Mouse (Mus musculus) ZHBTc4 (cell line): Measurements from ENCODE around the gene Utp20.

ENCODE experiments used
- DNase-seq: peaks from one replicate; pipeline ENCODE4 v3.0.0-alpha.2; 2011; ENCODE audit warnings: low read depth, low spot score

The Utp20 gene

DNA sequence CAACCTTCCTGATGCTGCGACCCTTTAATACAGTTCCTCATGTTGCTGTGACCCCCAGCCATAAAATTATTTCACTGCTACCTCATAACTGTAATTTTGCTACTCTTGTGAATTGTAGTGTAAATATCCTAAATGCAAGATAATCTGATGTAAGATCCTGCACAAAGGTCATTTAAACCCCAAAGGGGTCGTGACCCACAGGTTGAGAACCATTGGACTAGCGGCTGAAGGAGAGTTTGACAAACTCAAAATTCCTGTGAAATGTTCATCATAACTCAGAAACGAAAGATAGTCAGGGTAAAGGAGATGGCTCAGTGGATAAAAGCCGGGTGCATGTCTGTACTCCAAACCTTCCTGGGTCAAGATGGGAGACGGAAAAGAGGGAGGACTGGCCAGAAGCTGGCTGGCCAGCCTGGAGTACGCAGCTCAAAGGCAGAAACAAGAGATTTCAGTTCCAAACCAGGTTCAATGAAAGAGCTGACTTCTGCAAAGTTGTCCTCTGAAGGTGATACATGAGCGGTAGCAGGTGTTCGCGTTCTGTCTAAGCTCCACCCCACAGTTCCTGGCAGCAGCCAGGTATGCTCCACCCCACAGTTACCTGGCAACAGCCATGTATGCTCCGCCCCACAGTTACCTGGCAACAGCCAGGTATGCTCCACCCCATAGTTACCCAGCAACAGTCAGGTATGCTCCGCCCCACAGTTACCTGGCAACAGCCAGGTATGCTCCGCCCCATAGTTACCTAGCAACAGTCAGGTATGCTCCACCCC, 109.4 kb downstream of the Utp20 start:
- DNase-seq: peak; percentile 60

DNA sequence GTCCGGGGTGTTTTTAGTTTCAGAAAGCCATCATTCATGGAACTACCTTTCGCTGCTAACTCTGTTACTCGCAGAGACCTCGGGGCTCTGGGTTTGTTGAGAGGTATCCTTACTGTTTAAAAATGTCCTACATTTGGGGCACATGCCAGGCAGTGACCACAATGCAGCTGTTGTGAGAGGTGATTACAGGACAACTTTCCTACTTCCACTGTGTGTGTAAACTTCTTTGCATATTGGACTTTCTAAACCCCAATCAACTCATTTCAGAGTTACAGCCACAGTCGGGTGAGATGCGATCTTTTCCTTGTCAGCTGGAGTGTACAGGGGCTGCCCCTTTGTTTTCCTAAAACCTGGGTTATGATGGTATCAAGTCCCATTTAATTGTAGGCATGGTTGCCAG, 111.0 kb downstream of the Utp20 start:
- DNase-seq: no peak

DNA sequence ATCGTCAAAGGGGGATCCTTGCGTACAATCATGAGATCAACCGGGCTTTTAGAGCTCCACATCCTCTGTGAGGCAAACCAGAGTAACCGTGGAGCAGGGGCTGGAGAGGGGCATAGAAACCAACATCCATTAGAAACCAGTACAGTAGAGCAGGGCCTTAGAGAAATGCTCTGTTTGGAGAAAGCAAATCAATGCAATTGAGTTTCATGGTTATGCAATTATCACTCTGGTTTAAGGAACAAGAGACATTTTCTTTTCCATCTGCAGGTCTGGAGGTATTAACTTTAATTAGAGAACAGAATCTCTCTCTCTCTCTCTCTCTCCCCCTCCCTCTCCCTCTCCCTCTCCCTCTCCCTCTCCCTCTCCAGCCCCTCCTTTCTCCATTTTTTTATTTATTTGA, 111.9 kb downstream of the Utp20 start:
- DNase-seq: no peak

DNA sequence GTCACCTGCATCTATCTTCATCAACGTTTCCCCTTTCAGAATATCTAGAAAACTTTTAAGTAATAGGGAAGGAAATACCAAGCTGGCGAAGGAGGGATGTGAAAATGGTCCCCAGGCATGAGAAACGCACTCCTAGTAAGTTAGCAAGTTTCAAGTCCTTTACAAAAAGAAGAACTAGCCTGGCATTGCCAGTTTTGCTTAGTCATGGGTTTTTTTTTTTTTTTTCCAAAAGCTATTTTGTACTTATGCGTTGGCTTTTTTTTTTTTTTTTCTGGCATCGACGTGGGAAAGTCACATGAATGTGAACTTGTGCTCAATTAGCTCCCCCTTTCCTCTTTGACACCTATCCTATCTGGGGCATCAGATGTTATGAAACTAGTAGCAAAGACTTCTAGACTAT, 114.2 kb downstream of the Utp20 start:
- DNase-seq: no peak

DNA sequence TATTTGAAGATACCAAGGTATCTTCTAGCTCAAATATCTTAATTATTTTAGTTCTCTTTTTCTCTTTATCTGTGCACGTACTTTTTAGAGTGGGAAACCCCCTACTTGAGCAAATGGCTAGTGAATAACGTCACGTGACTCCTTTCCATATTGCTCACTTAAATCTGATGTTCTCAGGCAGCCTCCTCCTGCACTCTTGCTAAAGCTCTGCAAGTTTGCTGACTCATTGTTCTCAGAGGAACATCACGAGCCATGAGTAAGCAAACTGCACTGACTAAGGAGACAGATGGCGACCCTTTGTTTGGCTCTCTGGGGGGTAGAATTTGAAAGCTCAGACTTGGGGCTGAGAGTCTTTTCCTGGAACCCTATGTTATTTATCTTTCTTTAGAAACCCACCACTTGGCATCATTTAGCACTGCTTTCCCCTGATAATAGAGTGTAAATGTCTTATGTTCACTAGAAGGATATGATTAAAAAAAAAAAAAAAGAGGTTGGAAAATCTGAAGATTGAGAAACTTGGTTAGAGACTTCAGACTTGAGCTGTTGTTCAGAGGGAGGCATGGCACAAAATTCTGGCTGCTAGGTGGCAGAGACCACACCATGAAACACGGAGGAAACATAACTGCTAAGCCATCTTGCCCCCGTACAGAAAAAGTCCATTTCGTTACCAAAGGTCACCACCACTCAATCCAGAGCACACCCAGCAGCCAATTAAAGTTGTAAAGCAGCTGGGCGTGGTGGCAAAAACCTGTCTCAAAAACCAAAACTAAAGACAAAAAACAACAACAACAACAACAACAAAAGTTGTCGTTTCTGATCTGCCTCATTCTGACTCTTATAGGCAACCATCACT, 117.7 kb downstream of the Utp20 start:
- peak; percentile 90 for DNase-seq

DNA sequence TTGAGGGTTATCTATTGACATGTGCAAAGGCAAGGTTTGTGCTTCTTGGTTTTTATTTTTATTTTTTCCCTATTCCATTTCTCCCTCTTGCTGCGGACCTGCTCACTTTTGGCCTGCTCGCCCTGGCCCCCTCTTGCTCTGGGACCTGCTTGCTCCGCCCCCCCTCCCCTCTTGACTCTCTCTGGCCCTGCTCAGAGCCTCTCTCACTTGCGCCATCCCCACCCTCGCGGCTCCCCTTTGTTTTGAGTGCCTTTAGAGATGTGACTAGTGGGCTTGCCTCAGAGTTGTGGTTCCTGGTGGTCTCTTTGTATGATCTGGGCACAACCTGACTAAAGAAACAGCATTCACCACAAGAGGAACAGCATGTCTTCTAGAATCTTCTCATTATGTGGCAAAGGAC, 125.7 kb downstream of the Utp20 start:
- DNase-seq: peak; percentile 74
